21 mouse cellular contexts compared by ENCODE assay signal in genomic region chr6:141615348-141615747, GRCm38 (mm10). TPM values are rescaled to one million over a fixed set of nuclear protein-coding genes. Genes with fewer than 3 reads are reported as not detected.
DNase-seq lines count a peak whose midpoint lies in the region; ATAC-seq and TF ChIP-seq lines count a peak whose summit lies in the region.
"Had no signal": no experiment of that assay in that cellular context is flagged by ENCODE, and none has a peak within 500 bp of the region (broad histone marks: within the 10 kb centered on the region; RNA-seq: fewer than 3 reads in every experiment).

No protein-coding gene starts in this region.

- no peaks in the 10 kb centered on the region for H3K36me3 ChIP-seq in liver, embryonic 13.5 days
- H3K36me3 ChIP-seq in liver, embryonic 11.5 days (ENCODE audit: control insufficient read depth, insufficient read depth, low read length), result no peaks in the 10 kb centered on the region
- H3K36me3 ChIP-seq in liver, postnatal 0 days (replicated peaks; ENCODE audit: insufficient read depth, low read length), result no peaks in the 10 kb centered on the region
- H3K36me3 ChIP-seq: embryonic facial prominence, embryonic 12.5 days; forebrain, embryonic 15.5 days; heart, embryonic 13.5 days; hindbrain, embryonic 12.5 days had no signal

- DNase-seq in adrenal gland, postnatal 10 days, result peak; percentile 30
- DNase-seq in adrenal gland, postnatal 25 days, result no peak
- no peak for DNase-seq in liver, embryonic 13.5 days
- no peak for DNase-seq in liver, embryonic 11.5 days (ENCODE audit: low spot score)
- peak; percentile 38 for DNase-seq in liver, postnatal 0 days
- DNase-seq in adipocyte (ENCODE audit: low spot score), result no peak
- DNase-seq: cerebellum, adult 11-12 months; cerebellum, adult 9-10 months; cerebellum, postnatal 25 days; gastrocnemius, postnatal 36 days; heart, adult 11 months; heart, postnatal 4 days had no signal

- no peaks in the 10 kb centered on the region for H3K9me3 ChIP-seq in liver, embryonic 13.5 days (replicated peaks)
- no peaks in the 10 kb centered on the region for H3K9me3 ChIP-seq in liver, embryonic 11.5 days (ENCODE audit: control insufficient read depth, low read length)
- no peaks in the 10 kb centered on the region for H3K9me3 ChIP-seq in liver, postnatal 0 days (ENCODE audit: low read length)
- H3K9me3 ChIP-seq: embryonic facial prominence, embryonic 12.5 days; forebrain, embryonic 15.5 days; heart, embryonic 13.5 days; hindbrain, embryonic 12.5 days had no signal

- no peaks in the 10 kb centered on the region for H3K4me1 ChIP-seq in liver, embryonic 13.5 days (replicated peaks)
- no peaks in the 10 kb centered on the region for H3K4me1 ChIP-seq in liver, embryonic 11.5 days (replicated peaks; ENCODE audit: control insufficient read depth, insufficient read depth, low read length)
- no peaks in the 10 kb centered on the region for H3K4me1 ChIP-seq in liver, postnatal 0 days (ENCODE audit: insufficient read depth)
- H3K4me1 ChIP-seq: embryonic facial prominence, embryonic 12.5 days; forebrain, embryonic 15.5 days; heart, embryonic 13.5 days; hindbrain, embryonic 12.5 days had no signal

- no peak overlapping the region for H3K27ac ChIP-seq in liver, embryonic 13.5 days
- no peak overlapping the region for H3K27ac ChIP-seq in liver, embryonic 11.5 days (ENCODE audit: low read depth, low read length)
- H3K27ac ChIP-seq in liver, postnatal 0 days (ENCODE audit: low read depth), result peak overlapping the region; percentile 83
- H3K27ac ChIP-seq: embryonic facial prominence, embryonic 12.5 days; forebrain, embryonic 15.5 days; heart, embryonic 13.5 days; hindbrain, embryonic 12.5 days had no signal

- no peak overlapping the region for H3K4me3 ChIP-seq in liver, embryonic 13.5 days (replicated peaks)
- H3K4me3 ChIP-seq in liver, embryonic 11.5 days (ENCODE audit: low read depth, low read length), result no peak overlapping the region
- H3K4me3 ChIP-seq in liver, postnatal 0 days (ENCODE audit: low read depth, low read length), result no peak overlapping the region
- H3K4me3 ChIP-seq: embryonic facial prominence, embryonic 12.5 days; forebrain, embryonic 15.5 days; heart, embryonic 13.5 days; hindbrain, embryonic 12.5 days had no signal

- peak; percentile 75 for TF ChIP-seq EP300 in liver, postnatal 0 days (IDR thresholded peaks at IDR 0.05; ENCODE audit: low read depth)

- no peaks in the 10 kb centered on the region for H3K27me3 ChIP-seq in liver, embryonic 13.5 days
- H3K27me3 ChIP-seq in liver, embryonic 11.5 days (replicated peaks; ENCODE audit: control insufficient read depth, insufficient read depth, low read length), result no peaks in the 10 kb centered on the region
- no peaks in the 10 kb centered on the region for H3K27me3 ChIP-seq in liver, postnatal 0 days (ENCODE audit: insufficient read depth, low read length)
- H3K27me3 ChIP-seq: CH12.LX; embryonic facial prominence, embryonic 12.5 days; forebrain, embryonic 15.5 days; heart, embryonic 13.5 days; hindbrain, embryonic 12.5 days; Patski had no signal

- TF ChIP-seq CTCF in liver, postnatal 0 days (IDR thresholded peaks at IDR 0.05; ENCODE audit: low read depth), result no peak

- peak; percentile 39; the same call in 1 of the 2 replicates for ATAC-seq in liver, embryonic 13.5 days (ENCODE audit: low read depth)
- no peak for ATAC-seq in liver, embryonic 11.5 days (replicated peaks; ENCODE audit: low FRiP score)
- ATAC-seq in liver, postnatal 0 days, result peak; percentile 90
- ATAC-seq: activated CD4-positive, CD25-positive, alpha-beta regulatory T cell, adult 4 months; forebrain, embryonic 15.5 days; hindbrain, embryonic 16.5 days; Patski had no signal

- no peak overlapping the region for H3K4me2 ChIP-seq in liver, embryonic 13.5 days
- no peak overlapping the region for H3K4me2 ChIP-seq in liver, embryonic 11.5 days
- H3K4me2 ChIP-seq in liver, postnatal 0 days (ENCODE audit: low read depth, low read length), result no peak overlapping the region
- H3K4me2 ChIP-seq: embryonic facial prominence, embryonic 12.5 days; forebrain, embryonic 15.5 days; heart, embryonic 13.5 days; hindbrain, embryonic 12.5 days had no signal

- no peak overlapping the region for H3K9ac ChIP-seq in liver, embryonic 13.5 days
- no peak overlapping the region for H3K9ac ChIP-seq in liver, embryonic 11.5 days (ENCODE audit: low read depth, low read length)
- no peak overlapping the region for H3K9ac ChIP-seq in liver, postnatal 0 days (replicated peaks)
- H3K9ac ChIP-seq: embryonic facial prominence, embryonic 12.5 days; forebrain, embryonic 15.5 days; heart, embryonic 13.5 days; hindbrain, embryonic 12.5 days had no signal

- WGBS in liver, embryonic 13.5 days (ENCODE audit: insufficient replicate concordance), result 64% methylated on average over 3 of the region's 3 CpGs
- WGBS in liver, embryonic 11.5 days, result 81% methylated on average over 3 of the region's 3 CpGs
- WGBS in liver, postnatal 0 days (ENCODE audit: insufficient replicate concordance), result 65% methylated on average over 3 of the region's 3 CpGs

RNA-seq across cellular contexts. Expression of gene Slco1b2, which starts 14.0 kb away (rescaled TPM):
- total RNA-seq in adrenal gland, postnatal 10 days (2021), result 10 to 100 TPM; 26.1 to 61.2 TPM
- total RNA-seq in adrenal gland, postnatal 25 days (2021), result 6.1 TPM in 1 of 2 replicates, not detected in the other
- polyA plus RNA-seq in liver, embryonic 13.5 days (2015; fragmentation: Nextera tagmentation; extraction: Ambion mirVana), result 0.46 and 0.51 TPM in 2 replicates
- polyA plus RNA-seq in liver, embryonic 11.5 days (2014; fragmentation: Nextera tagmentation; extraction: Ambion mirVana), result not detected in 2 replicates
- 225 and 244 TPM in 2 replicates for polyA plus RNA-seq in liver, postnatal 0 days (2015; fragmentation: Nextera tagmentation; extraction: Ambion mirVana)
- total RNA-seq: gastrocnemius, postnatal 36 days; heart, postnatal 4 days had no signal
- polyA plus RNA-seq: activated CD4-positive, CD25-positive, alpha-beta regulatory T cell, adult 4 months; embryonic facial prominence, embryonic 12.5 days; forebrain, embryonic 11.5 days; forebrain, embryonic 15.5 days; heart, embryonic 13.5 days; hindbrain, embryonic 12.5 days; hindbrain, embryonic 16.5 days; Patski had no signal

Comparison
In these comparisons a context has a peak if more than half of its experiments do, and no peak if none do; other contexts are left out.
1. DNase-seq: peak in adrenal gland, postnatal 10 days (single experiment) and liver, postnatal 0 days (single experiment); none in adrenal gland, postnatal 25 days (single experiment), liver, embryonic 13.5 days (single experiment), liver, embryonic 11.5 days (single experiment) and adipocyte (single experiment).
2. RNA of gene Slco1b2, which starts 14.0 kb away (polyA plus RNA-seq): 225 to 244 TPM in liver, postnatal 0 days; 0.46 to 0.51 TPM in liver, embryonic 13.5 days and not detected in liver, embryonic 11.5 days; every median in the first group is over 100 times any median in the second.